Mouse (Mus musculus) heart, postnatal 0 days (tissue): ENCODE measurements at regions not wholly inside any gene's neighbourhood (a gene's known extent, or its start where the extent isn't known, plus 50 kb on each side); places are given as distances from the start of the nearest gene placed in this dataset.
A peak's percentile ranks its signal among the peaks of the same experiment; 100 is the strongest.

Source experiments
- ATAC-seq: fragments of 200-750 bp; cut with Nextera tagmentation; 2 replicates; pipeline ENCODE4 v1.8.0; 2017; ENCODE audit warnings: low read depth, moderate number of reproducible peaks, moderate library complexity; ENCODE audit not compliant: insufficient read depth
- DNase-seq: peaks from one replicate; pipeline ENCODE4 v3.0.0-alpha.2; 2016; ENCODE audit warnings: low spot score
- H3K27ac ChIP-seq: fragments of 300-500 bp; sonication (generic); 2 replicates; pipeline ENCODE4 v1.5.1; 2014; ENCODE audit warnings: low read depth, mild to moderate bottlenecking
- H3K27me3 ChIP-seq: fragments of 300-500 bp; sonication (generic); 2 replicates; pipeline ENCODE4 v1.6.1; 2014; ENCODE audit warnings: low read length, mixed read lengths; ENCODE audit not compliant: control insufficient read depth, insufficient read depth
- H3K36me3 ChIP-seq: fragments of 300-500 bp; sonication (generic); replicated peaks from 2 replicates; pipeline ENCODE4 v1.6.1; 2014; ENCODE audit warnings: low read length, mixed read lengths; ENCODE audit not compliant: control insufficient read depth, insufficient read depth
- H3K4me1 ChIP-seq: fragments of 300-500 bp; sonication (generic); 2 replicates; pipeline ENCODE4 v1.6.1; 2014; ENCODE audit warnings: antibody characterized with exemption; ENCODE audit not compliant: control insufficient read depth, insufficient read depth
- H3K4me2 ChIP-seq: fragments of 300-500 bp; sonication (generic); 2 replicates; pipeline ENCODE4 v1.6.1; 2014; ENCODE audit warnings: low read depth, mild to moderate bottlenecking, low read length, moderate library complexity
- H3K4me3 ChIP-seq: fragments of 300-500 bp; sonication (generic); 2 replicates; pipeline ENCODE4 v1.5.1; 2014; ENCODE audit warnings: low read depth, low read length
- H3K9ac ChIP-seq: fragments of 300-500 bp; sonication (generic); replicated peaks from 2 replicates; pipeline ENCODE4 v1.6.1; 2014; ENCODE audit warnings: low read depth, low read length, mixed read lengths
- H3K9me3 ChIP-seq: fragments of 300-500 bp; sonication (generic); replicated peaks from 2 replicates; pipeline ENCODE4 v1.6.1; 2016; ENCODE audit warnings: low read length; ENCODE audit not compliant: control insufficient read depth
- CTCF ChIP-seq: IDR thresholded peaks from 2 replicates; pipeline ENCODE4 v1.5.1; 2016; ENCODE audit warnings: antibody characterized with exemption, control low read depth, low read depth
- EP300 ChIP-seq: IDR thresholded peaks from 2 replicates; pipeline ENCODE4 v1.6.1; 2016; ENCODE audit warnings: antibody characterized with exemption, low read depth
- WGBS: fragments of 180-500 bp; shearing (Covaris S2); extraction: QIAGEN DNeasy Blood & Tissue Kit; methylation state at CpG from one replicate; pipeline ENCODE4 v1.1.7; 2014; 5-methylcytosine and 5-hydroxymethylcytosine counted together

DNA sequence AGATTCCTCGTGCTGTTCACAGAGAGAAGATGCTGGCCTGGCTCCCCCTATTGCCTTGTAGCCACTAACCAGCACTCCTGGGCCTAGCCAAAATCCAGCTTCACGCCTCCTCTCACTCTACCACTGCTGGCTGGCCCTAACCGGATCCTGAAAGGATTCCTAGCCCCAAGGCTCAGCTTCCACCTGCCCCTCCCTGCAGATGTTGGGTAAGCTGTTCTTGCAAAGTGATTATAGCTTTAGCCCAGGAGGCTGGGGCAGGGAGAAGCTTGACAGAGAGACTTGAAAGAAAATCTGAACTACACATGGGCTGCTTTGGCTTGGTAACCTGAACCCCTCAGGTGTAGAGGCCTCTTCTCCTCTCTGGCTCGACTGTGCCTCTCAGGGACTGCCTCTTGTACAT is 149.0 kb upstream of the Smim23 start:
- Histone ChIP-seq H3K9me3 (no peaks in the 10 kb centered on the region), H3K9ac (no peak overlapping the region), H3K36me3 (no peaks in the 10 kb centered on the region), H3K4me1 (no peaks in the 10 kb centered on the region), H3K4me2 (no peak overlapping the region), H3K4me3 (no peak overlapping the region), H3K27me3 (no peaks in the 10 kb centered on the region), H3K27ac (no peak overlapping the region)
- TF ChIP-seq CTCF (no peak), EP300 (no peak)
- DNase-seq (no peak), ATAC-seq (no peak)
- WGBS = 75% methylated on average over 4 of the region's 4 CpGs

DNA sequence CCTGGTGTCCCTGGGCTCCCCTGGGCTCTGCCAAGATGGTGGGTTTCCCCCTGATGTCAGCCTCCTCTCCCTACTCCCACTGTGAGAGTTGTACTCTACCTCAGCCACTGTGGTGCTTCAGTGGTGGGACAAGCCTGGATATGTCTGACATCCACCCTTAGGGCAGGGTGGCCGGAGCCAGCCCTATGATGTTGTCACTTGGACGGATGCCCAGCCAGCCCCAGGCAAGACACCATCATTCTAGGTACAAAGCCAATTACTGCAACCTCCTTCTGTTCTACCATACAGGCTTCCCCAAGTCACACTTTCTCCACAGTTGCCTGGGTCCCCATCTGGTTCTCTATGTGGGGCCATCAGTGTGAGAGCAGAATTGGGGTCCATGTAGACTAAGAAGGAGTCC is 141.0 kb upstream of the Smim23 start:
- Histone ChIP-seq H3K9me3 (no peaks in the 10 kb centered on the region), H3K4me2 (no peak overlapping the region), H3K27me3 (0 out of 2 replicates have a peak, but pooled peaks cover 3% of the 10 kb centered on the region), H3K4me1 (no peaks in the 10 kb centered on the region), H3K9ac (no peak overlapping the region), H3K27ac (no peak overlapping the region), H3K36me3 (no peaks in the 10 kb centered on the region), H3K4me3 (no peak overlapping the region)
- TF ChIP-seq EP300 (no peak), CTCF (no peak)
- ATAC-seq (no peak), DNase-seq (no peak)
- 35% methylated on average over 2 of the region's 2 CpGs for WGBS

DNA sequence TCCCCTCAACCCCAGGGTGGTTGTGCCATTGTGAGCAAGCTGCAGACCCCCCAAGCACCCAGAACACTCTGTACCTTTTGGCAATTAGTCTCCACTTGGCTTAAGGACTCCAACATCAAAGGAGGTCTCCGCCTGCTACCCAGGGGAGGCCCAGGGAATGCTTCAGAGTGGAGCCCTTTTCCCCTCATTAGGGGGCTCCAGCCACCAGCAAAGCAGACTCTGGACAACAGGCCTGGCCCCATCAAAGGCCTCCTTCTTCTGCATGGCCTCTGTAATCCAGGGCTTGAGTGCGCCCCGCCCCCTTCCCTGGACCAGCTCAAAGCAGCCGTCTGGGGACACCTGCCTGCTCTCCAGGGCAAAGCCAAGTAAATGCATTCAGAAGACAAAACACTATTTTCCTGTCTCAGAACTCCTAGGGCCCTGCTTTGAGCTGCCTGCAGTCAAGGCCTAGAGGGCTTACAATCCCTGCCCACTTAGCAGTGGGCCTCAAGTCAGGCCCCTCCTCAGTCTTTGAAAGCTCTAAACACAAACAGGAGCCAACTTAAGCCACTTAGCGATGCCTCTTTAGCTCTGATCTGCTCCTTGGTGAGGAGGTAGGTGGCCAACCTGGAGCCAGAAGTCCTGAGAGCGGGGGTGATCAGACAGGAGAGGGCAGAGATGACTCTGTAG is 139.4 kb upstream of the Smim23 start:
- 56% methylated on average over 6 of the region's 6 CpGs for WGBS
- H3K27me3 ChIP-seq = 0 out of 2 replicates have a peak, but pooled peaks cover 3% of the 10 kb centered on the region
- TF ChIP-seq EP300 (no peak), CTCF (no peak)
- no peak overlapping the region for H3K4me3 ChIP-seq
- no peak overlapping the region for H3K4me2 ChIP-seq
- no peaks in the 10 kb centered on the region for H3K4me1 ChIP-seq
- ATAC-seq (no peak), DNase-seq (no peak)
- no peak overlapping the region for H3K9ac ChIP-seq
- H3K27ac ChIP-seq = no peak overlapping the region
- no peaks in the 10 kb centered on the region for H3K36me3 ChIP-seq
- no peaks in the 10 kb centered on the region for H3K9me3 ChIP-seq

DNA sequence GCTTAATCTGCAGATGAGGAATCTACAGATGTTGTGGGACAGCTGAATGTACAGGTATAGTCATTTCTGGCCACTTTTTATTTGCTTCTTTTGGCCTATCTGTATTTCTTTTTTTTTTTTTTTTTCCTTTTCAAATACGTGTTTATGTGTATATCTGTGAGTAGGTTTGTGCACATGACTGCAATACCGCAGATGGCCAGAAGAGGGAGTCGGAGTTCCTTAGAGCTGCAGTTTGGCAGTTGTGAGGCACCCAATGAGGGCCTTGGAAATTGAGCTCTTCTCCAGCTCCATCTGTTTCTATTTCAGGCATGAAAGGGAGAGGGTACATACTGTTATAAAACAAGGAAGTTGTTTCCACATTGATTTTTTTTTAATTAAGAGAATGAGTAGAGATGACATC is 137.2 kb upstream of the Smim23 start:
- Histone ChIP-seq H3K4me3 (no peak overlapping the region), H3K27ac (no peak overlapping the region), H3K36me3 (no peaks in the 10 kb centered on the region), H3K27me3 (no peaks in the 10 kb centered on the region; the same call in 1 of the 2 replicates), H3K9ac (no peak overlapping the region), H3K4me2 (no peak overlapping the region), H3K9me3 (no peaks in the 10 kb centered on the region), H3K4me1 (no peaks in the 10 kb centered on the region)
- WGBS = 71% methylated on average over 3 of the region's 3 CpGs
- no peak for DNase-seq
- TF ChIP-seq CTCF (peak; percentile 46), EP300 (no peak)
- ATAC-seq = no peak

DNA sequence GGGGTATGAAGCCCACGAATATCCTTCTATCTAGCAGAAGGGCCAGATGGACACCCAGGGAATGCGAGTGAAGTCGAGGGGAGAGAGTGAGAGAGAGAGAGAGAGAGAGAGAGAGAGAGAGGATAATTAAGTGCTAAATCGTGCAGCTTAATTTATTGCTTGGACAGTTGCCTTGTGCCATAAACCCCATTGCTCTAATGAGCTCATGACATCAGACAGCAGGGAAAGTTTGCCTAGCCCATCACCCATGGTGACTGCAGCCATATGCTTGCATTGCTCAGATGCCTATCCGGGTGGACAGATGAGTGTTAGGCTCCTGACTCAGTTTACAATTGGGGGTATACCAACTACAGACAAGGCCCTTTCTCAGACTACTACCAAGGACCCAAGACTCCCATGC is 134.6 kb upstream of the Smim23 start:
- no peaks in the 10 kb centered on the region; the same call in 1 of the 2 replicates for H3K27me3 ChIP-seq
- no peak overlapping the region for H3K9ac ChIP-seq
- H3K4me2 ChIP-seq = no peak overlapping the region
- no peak overlapping the region for H3K27ac ChIP-seq
- no peaks in the 10 kb centered on the region for H3K4me1 ChIP-seq
- no peak for TF ChIP-seq EP300
- TF ChIP-seq CTCF = no peak
- H3K4me3 ChIP-seq = no peak overlapping the region
- 79% methylated on average over 5 of the region's 5 CpGs for WGBS
- no peak for DNase-seq
- ATAC-seq = no peak
- H3K36me3 ChIP-seq = no peaks in the 10 kb centered on the region
- no peaks in the 10 kb centered on the region for H3K9me3 ChIP-seq

DNA sequence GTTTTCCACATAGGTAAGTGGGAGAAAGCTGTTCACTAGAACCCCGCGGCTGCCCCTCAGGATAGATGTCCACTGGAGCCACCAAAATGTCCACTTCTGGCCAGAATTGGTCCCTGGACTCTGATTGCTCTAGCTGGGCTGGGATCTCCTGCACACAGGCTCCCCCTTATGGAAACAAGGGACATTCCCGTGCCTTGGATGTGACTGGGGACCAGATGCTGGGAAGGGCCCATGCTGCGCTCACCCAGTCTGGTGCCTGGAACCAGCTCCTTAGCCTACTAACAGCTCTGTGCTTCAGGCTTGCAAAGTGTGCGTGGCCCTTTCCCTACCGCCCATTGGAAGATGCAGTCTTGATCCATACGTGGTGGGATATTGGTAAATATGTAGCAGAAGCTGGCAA is 132.6 kb upstream of the Smim23 start:
- Histone ChIP-seq H3K9ac (no peak overlapping the region), H3K4me1 (peaks cover 17% of the 10 kb centered on the region), H3K9me3 (no peaks in the 10 kb centered on the region), H3K4me3 (no peak overlapping the region), H3K27me3 (no peaks in the 10 kb centered on the region; the same call in 1 of the 2 replicates), H3K36me3 (no peaks in the 10 kb centered on the region), H3K27ac (no peak overlapping the region), H3K4me2 (no peak overlapping the region)
- WGBS = 25% methylated on average over 7 of the region's 7 CpGs
- ATAC-seq (peak; percentile 60; the same call in 1 of the 2 replicates), DNase-seq (peak; percentile 58)
- TF ChIP-seq EP300 (no peak), CTCF (peak; percentile 82)
